ENCODE assay signal across 8 mouse cellular contexts in the genomic region with DNA sequence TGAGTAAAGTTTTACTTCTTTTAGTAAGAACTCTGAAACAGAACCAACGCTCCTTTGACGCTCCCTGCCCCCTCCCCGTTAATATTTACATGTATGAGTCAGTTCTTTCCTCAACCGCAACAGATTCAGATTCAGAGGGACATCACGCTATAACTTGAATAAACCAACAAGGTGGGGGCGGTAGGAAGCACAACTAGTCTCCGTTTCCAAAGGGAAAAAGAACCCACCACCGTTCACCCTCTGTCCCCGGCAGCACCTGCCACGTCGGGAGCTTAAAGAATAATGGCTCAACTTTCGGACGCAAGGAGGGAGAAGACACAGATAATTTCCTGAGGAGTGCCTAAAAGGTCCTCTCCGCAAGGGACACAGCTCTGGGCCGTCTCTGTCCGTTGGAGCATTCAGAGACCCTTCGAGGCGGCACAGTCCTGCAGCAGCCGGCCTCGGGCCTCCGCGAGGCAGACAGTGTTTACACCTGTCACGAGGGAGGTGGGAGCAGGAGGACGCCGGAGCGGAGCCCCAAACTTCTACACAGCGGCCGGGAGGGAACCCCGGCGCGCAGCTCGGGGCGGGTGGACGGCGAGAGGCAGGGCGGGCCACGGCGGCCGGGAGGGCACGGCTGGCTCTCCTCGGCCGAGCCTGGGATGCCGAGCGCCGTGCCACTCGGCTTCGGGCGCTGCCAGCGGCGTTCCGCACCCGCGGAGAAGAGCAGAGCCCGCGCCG. TPM values are rescaled to one million over a fixed set of nuclear protein-coding genes. Genes with fewer than 3 reads are reported as not detected.
DNase-seq lines count a peak whose midpoint lies in the region; ATAC-seq lines count a peak whose summit lies in the region.

No protein-coding gene starts in this region.

- H3K4me3 ChIP-seq in kidney, embryonic 14.5 days (ENCODE audit: low read length) = peak overlapping the region; percentile 82
- peak overlapping the region; percentile 98 for H3K4me3 ChIP-seq in liver, embryonic 15.5 days (replicated peaks)

- H3K9ac ChIP-seq in kidney, embryonic 14.5 days (ENCODE audit: low read depth, low read length) = peak overlapping the region; percentile 88
- H3K9ac ChIP-seq in liver, embryonic 15.5 days = peak overlapping the region; percentile 99

- H3K27ac ChIP-seq in kidney, embryonic 14.5 days (ENCODE audit: low read depth, low read length) = peak overlapping the region; percentile 92
- H3K27ac ChIP-seq in liver, embryonic 15.5 days (replicated peaks) = peak overlapping the region; percentile 98

- no peaks in the 10 kb centered on the region for H3K36me3 ChIP-seq in kidney, embryonic 14.5 days (ENCODE audit: control insufficient read depth, insufficient read depth, low read length)
- H3K36me3 ChIP-seq in liver, embryonic 15.5 days (replicated peaks) = peaks cover 6% of the 10 kb centered on the region; the same call in 1 of the 2 replicates

- H3K4me1 ChIP-seq in kidney, embryonic 14.5 days (ENCODE audit: control insufficient read depth, insufficient read depth, low read length) = 0 out of 2 replicates have a peak, but pooled peaks cover 5% of the 10 kb centered on the region
- H3K4me1 ChIP-seq in liver, embryonic 15.5 days (replicated peaks) = peaks cover 6% of the 10 kb centered on the region; the same call in 1 of the 2 replicates

- ATAC-seq in kidney, embryonic 14.5 days (ENCODE audit: low FRiP score, low TSS enrichment) = peak; percentile 48; the same call in 1 of the 2 replicates
- ATAC-seq in liver, embryonic 15.5 days (ENCODE audit: insufficient read depth) = peak; percentile 69

- H3K4me2 ChIP-seq in kidney, embryonic 14.5 days (replicated peaks; ENCODE audit: low read depth, low read length) = peak overlapping the region; percentile 79
- H3K4me2 ChIP-seq in liver, embryonic 15.5 days = peak overlapping the region; percentile 83

- no peaks in the 10 kb centered on the region for H3K27me3 ChIP-seq in kidney, embryonic 14.5 days (ENCODE audit: control insufficient read depth, insufficient read depth, low read length)
- no peaks in the 10 kb centered on the region for H3K27me3 ChIP-seq in liver, embryonic 15.5 days

- WGBS in kidney, embryonic 14.5 days = under 1% methylated on average over 45 of the region's 56 CpGs
- under 1% methylated on average over 54 of the region's 56 CpGs for WGBS in liver, embryonic 15.5 days (ENCODE audit: insufficient replicate concordance)

- DNase-seq in spleen, postnatal 10 days (ENCODE audit: low spot score in 2 of 2) = peak; percentile 74 to 78
- DNase-seq in spleen, adult 12 weeks (ENCODE audit: low spot score) = no peak
- peak; percentile 20 for DNase-seq in embryo, embryonic 11.5 days (ENCODE audit: low read depth, low spot score)
- DNase-seq in heart, adult 18-20 months = peak; percentile 37 to 58
- peak; percentile 41 to 55 for DNase-seq in natural killer cell, adult 2 months (ENCODE audit: low spot score in 2 of 2)
- peak; percentile 49 to 57 for DNase-seq in thymus, adult 18-20 months

- H3K9me3 ChIP-seq in kidney, embryonic 14.5 days (ENCODE audit: control insufficient read depth, low read length) = no peaks in the 10 kb centered on the region
- no peaks in the 10 kb centered on the region for H3K9me3 ChIP-seq in liver, embryonic 15.5 days (replicated peaks)

RNA-seq across cellular contexts. Expression of a gene that starts 0.7 kb away (rescaled TPM):
- total RNA-seq in heart, adult 18-20 months (2021) = 10 to 100 TPM; 20.7 to 23.6 TPM
- polyA plus RNA-seq in kidney, embryonic 14.5 days (2014; fragmentation: Nextera tagmentation; extraction: Ambion mirVana) = 14.9 and 24.5 TPM in 2 replicates
- polyA plus RNA-seq in liver, embryonic 15.5 days (2015; fragmentation: Nextera tagmentation; extraction: Ambion mirVana) = 10.6 and 12.4 TPM in 2 replicates
